Mouse (Mus musculus): Measurements from ENCODE around the gene Ipo13. TPM values are rescaled to one million over a fixed set of nuclear protein-coding genes. Genes with fewer than 3 reads are reported as not detected.
A peak's percentile ranks its signal among the peaks of the same experiment; 100 is the strongest.

Ipo13 gene
- total RNA-seq, 2 experiments from 2014 or later, result 133 to 138 TPM

DNA sequence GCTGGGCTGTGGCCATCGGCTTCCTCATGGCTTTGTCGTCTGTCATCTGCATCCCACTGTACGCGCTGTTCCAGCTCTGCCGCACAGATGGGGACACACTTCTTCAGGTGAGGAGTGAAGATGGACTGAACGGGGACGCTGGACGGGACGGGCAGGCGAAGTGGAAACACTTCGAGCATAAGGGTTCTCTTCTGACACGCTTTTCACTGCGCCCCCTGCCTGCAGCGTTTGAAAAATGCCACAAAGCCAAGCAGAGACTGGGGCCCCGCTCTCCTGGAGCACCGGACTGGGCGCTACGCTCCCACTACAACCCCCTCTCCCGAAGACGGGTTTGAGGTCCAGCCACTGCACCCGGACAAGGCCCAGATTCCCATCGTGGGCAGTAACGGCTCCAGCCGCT, 47.0 kb downstream of the Ipo13 start:
- H3K4me3 ChIP-seq, result no peak overlapping the region
- no peak overlapping the region for H3K27ac ChIP-seq
- TF ChIP-seq CTCF (conservative IDR thresholded peaks at IDR 0.05), result peak; percentile 86
- DNase-seq (ENCODE audit: low spot score in 2 of 2), result peak in 1 of 2 experiments; percentile 56

DNA sequence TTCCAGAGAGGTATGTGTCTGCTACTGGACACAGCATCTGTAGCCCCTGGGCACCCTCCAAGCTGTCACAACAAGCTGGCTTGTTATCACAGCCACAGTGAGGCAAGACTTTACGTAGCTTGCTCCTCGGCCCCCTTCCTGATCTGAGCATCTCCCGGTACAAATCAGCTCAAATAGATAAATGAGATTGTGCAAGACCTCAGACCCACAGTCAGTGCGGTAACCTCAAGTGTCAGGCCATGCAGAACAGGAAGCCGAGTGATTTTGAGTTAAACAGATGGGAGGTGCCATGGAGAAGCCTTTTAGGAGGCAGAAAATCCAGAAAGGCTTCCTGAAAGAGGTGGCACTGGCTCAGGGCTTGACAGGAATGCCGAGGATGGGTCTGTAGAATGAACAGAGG, 47.8 kb downstream of the Ipo13 start:
- no peak overlapping the region for H3K4me3 ChIP-seq
- DNase-seq (ENCODE audit: low spot score in 2 of 2), result no peak
- H3K27ac ChIP-seq, result no peak overlapping the region
- TF ChIP-seq CTCF (conservative IDR thresholded peaks at IDR 0.05), result no peak

GRCm38 (mm10) chr4:117866083-117866482, 48.7 kb downstream of the Ipo13 start:
- no peak overlapping the region for H3K27ac ChIP-seq
- TF ChIP-seq CTCF (conservative IDR thresholded peaks at IDR 0.05), result no peak
- no peak for DNase-seq (ENCODE audit: low spot score in 2 of 2)
- H3K4me3 ChIP-seq, result no peak overlapping the region

DNA sequence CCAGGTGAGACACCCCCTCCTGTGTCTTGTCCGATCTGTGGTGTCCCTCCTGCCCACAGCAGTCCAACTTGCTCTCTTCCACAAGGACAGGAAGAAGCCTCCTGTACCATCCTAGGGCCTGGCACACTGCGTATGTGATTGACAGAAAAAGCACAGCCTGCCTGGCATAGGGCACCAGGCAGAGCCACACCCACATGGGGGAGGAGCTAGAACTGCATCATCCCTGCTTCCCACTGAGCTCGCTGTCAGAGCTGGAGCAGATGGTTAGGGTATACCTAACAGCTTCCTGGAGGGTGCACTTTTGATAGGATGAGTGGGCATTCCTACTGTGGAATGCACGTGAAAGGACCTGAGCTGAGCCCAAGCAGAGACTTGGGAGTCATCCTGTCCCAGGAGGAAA, 52.0 kb downstream of the Ipo13 start:
- no peak for TF ChIP-seq CTCF (conservative IDR thresholded peaks at IDR 0.05)
- H3K4me3 ChIP-seq, result no peak overlapping the region
- no peak overlapping the region for H3K27ac ChIP-seq
- peak; percentile 71 to 74 for DNase-seq (ENCODE audit: low spot score in 2 of 2)

DNA sequence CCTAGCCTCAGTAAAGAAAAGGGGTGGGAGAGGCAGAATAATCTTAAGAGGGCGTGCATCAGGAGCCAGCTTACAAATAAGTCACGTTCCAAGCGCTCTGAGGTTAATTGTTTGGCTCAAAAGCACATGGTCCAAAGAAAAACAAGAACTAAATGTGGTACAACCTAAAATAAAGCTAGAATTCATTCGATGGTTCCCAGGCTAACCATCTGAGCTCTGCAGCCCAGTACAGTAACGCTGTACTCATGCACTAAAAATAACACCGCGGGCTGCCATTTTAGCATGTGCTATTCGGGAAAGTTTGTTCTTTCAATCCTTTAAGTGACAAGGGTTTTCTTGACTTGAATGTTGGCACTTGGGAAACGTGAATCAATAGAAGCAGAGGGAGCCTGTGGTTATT, 54.2 kb downstream of the Ipo13 start:
- no peak for DNase-seq (ENCODE audit: low spot score in 2 of 2)
- Histone ChIP-seq H3K27ac (peak overlapping the region; percentile 36; the same call in 1 of the 2 replicates), H3K4me3 (no peak overlapping the region)
- no peak for TF ChIP-seq CTCF (conservative IDR thresholded peaks at IDR 0.05)

GRCm38 (mm10) chr4:117858794-117859193, 56.0 kb downstream of the Ipo13 start:
- peak; percentile 65 to 82 for DNase-seq (ENCODE audit: low spot score in 2 of 2)
- H3K27ac ChIP-seq, result peak overlapping the region; percentile 36; the same call in 1 of the 2 replicates
- TF ChIP-seq CTCF (conservative IDR thresholded peaks at IDR 0.05), result peak; percentile 84
- H3K4me3 ChIP-seq, result no peak overlapping the region

DNA sequence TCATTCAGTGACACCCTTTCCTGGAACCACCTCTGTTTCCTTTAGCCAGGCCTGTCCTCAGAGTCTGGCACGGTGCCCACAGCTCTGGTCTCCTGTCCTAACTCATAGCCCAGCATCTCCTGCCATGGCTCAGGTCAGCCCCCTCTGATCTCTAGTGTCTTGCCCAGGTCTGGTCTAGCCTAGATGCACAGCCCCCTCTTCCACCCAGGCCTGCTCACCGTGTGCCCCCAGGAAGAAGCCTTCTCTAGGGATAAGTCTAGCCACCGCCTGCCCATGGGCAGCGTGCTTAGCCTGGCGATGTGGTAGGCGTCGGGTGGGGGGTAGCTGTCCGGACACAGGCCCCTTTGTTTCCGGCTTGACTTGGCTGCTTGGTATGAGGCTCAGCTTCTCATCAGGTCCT, 59.7 kb downstream of the Ipo13 start:
- Histone ChIP-seq H3K4me3 (no peak overlapping the region), H3K27ac (peak overlapping the region; percentile 75)
- DNase-seq (ENCODE audit: low spot score in 2 of 2), result peak; percentile 46 to 47
- no peak for TF ChIP-seq CTCF (conservative IDR thresholded peaks at IDR 0.05)

GRCm38 (mm10) chr4:117852152-117852868, 62.5 kb downstream of the Ipo13 start:
- no peak for TF ChIP-seq CTCF (conservative IDR thresholded peaks at IDR 0.05)
- DNase-seq (ENCODE audit: low spot score in 2 of 2), result no peak
- peak overlapping the region; percentile 75; the same call in 1 of the 2 replicates for H3K27ac ChIP-seq
- no peak overlapping the region for H3K4me3 ChIP-seq

- no peak overlapping the region; the same call in 1 of the 2 replicates for H3K4me3 ChIP-seq
- no peak for DNase-seq (ENCODE audit: low spot score in 2 of 2)
- peak; percentile 28 for TF ChIP-seq CTCF (conservative IDR thresholded peaks at IDR 0.05)
- peak overlapping the region; percentile 71 for H3K27ac ChIP-seq
These were observed 63.9 kb downstream of the Ipo13 start for GRCm38 (mm10) chr4:117850871-117851270.

DNA sequence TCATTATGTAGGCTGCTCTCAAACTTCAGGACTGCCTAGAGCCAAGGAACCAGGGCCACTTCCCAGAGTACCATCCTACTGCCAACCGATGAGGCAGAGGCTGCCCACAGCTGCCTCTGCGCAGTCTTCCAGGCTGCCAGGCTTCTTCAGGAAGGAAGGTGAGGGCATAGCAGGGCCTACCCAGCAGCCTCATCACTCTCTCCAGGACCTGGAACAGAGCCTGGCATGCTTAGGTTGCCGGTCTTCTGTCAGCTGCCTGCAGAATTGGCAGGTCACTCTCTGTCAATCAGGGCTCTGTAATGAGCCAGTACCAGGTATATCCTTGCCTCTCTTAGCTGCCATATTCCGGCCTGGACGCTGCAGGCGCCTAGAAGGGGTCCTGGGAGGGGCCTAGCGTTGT, 64.6 kb downstream of the Ipo13 start:
- peak overlapping the region; percentile 71 for H3K27ac ChIP-seq
- H3K4me3 ChIP-seq, result peak overlapping the region; percentile 11; the same call in 1 of the 2 replicates
- no peak for TF ChIP-seq CTCF (conservative IDR thresholded peaks at IDR 0.05)
- DNase-seq (ENCODE audit: low spot score in 2 of 2), result no peak

DNA sequence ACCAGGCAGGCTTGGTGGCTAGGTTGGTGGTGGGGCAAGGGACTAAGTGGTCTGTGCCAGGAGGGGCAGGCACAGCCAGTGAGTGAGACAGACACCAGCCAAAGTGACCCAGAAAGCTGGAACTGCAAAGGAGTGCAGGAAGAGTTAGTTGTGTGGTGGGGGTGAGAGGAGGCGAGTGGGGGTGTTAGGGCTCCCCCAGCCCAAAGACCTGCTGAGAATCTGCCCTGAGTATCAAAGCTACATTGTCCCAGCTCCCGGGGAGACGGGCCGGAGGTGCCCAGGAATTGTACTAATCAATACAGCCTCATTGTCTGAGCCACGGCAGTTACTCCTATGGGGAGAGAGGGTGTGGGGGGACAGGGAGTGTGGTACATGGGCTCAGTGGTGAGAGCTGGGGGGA, 65.3 kb downstream of the Ipo13 start:
- Histone ChIP-seq H3K4me3 (peak overlapping the region; percentile 11; the same call in 1 of the 2 replicates), H3K27ac (peak overlapping the region; percentile 71; the same call in 1 of the 2 replicates)
- no peak for DNase-seq (ENCODE audit: low spot score in 2 of 2)
- TF ChIP-seq CTCF (conservative IDR thresholded peaks at IDR 0.05), result no peak

- Histone ChIP-seq H3K4me3 (peak overlapping the region; percentile 11; the same call in 1 of the 2 replicates), H3K27ac (peak overlapping the region; percentile 71; the same call in 1 of the 2 replicates)
- no peak for TF ChIP-seq CTCF (conservative IDR thresholded peaks at IDR 0.05)
These were observed 65.7 kb downstream of the Ipo13 start for GRCm38 (mm10) chr4:117849063-117849462.

DNA sequence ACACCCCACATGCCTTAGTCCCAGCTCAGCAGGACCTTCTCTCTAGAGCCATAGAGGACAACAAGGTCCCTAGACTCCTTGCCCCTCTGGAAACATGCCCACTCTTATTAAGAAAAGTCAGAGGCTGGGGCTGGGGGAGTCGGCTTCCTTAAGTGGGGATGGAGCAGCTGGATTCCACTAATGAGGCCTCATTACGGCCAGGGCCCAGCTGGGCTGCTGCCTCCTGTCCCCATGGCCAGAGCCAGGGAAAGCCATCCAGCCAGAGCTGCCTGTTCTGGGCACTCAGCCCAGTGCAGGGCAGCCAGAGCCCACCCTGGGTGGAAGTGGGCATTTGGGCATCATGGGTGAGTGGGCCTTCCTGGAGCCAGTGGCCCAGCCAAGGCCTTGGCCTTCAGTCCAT, 67.8 kb downstream of the Ipo13 start:
- Histone ChIP-seq H3K4me3 (no peak overlapping the region), H3K27ac (0 out of 2 replicates have a peak overlapping the region, but pooled peaks have one; percentile 39)
- peak; percentile 59 to 62 for DNase-seq (ENCODE audit: low spot score in 2 of 2)
- TF ChIP-seq CTCF (conservative IDR thresholded peaks at IDR 0.05), result no peak

More at GRCm38 (mm10) chr4:117849063-117849462, 65.7 kb downstream of the Ipo13 start:
- no peak for DNase-seq (ENCODE audit: low spot score in 2 of 2)

DNA sequence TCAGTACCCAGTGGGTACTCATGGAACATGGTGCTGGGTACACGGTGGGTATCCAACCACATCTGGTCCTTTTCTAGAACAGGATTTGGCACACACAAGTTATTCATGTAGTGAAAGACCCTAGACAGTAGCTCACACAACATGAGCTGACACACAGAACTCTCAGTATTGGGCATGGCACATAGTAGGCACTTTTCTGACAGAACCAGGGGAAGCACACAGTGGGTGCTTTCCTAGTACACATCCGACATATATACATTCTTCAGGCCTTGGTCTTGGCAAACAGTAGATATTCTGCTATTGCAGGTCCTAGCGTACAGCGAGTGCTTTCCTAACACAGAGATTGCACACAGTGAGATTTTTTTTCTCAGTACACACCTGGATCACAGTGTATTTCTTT, 68.5 kb downstream of the Ipo13 start:
- Histone ChIP-seq H3K27ac (no peak overlapping the region), H3K4me3 (no peak overlapping the region)
- no peak for DNase-seq (ENCODE audit: low spot score in 2 of 2)
- no peak for TF ChIP-seq CTCF (conservative IDR thresholded peaks at IDR 0.05)

Measured in layer of hippocampus, adult 2 months (tissue).